Mouse (Mus musculus): Measurements from ENCODE around the gene Krtap24-1.

The Krtap24-1 gene

GRCm38 (mm10) chr16:88611922-88612321, at the start of gene Krtap24-1:
Krtap24-1 (minus strand) TSS chr16:88612279.
- DNase-seq = no peak

GRCm38 (mm10) chr16:88657426-88657825, 45.3 kb upstream of the Krtap24-1 start:
- no peak for DNase-seq

GRCm38 (mm10) chr16:88651952-88652351, 39.9 kb upstream of the Krtap24-1 start:
- no peak for DNase-seq

- DNase-seq = no peak
Observed at GRCm38 (mm10) chr16:88651082-88651481, 39.0 kb upstream of the Krtap24-1 start.

GRCm38 (mm10) chr16:88647358-88647846, 35.3 kb upstream of the Krtap24-1 start, which contains the start of gene Krtap26-1:
Krtap26-1 (minus strand) TSS chr16:88647796.
- DNase-seq = no peak

- no peak for DNase-seq
Observed at GRCm38 (mm10) chr16:88646366-88647111, 34.5 kb upstream of the Krtap24-1 start.

GRCm38 (mm10) chr16:88640053-88640452, 28.0 kb upstream of the Krtap24-1 start:
- DNase-seq = no peak

DNA sequence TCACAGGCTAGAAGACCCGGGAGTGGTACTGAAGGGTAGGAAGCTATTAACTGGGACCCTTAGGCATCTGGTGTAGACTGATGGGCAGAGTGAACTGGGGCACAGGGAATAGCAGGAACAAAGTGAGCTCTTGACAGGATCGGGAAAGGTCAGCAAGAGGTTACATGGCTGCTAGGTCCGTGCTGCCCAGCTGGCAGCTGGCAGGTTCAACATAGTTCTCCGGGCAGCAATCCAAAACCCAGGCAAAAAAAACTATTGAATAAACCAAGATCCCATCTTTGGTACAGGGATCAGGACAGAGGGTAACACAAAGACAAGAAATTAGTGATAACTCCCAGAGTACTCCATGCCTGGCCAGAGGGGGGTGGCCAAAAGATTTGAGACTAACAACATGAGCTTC, 23.1 kb upstream of the Krtap24-1 start:
- no peak for DNase-seq

DNA sequence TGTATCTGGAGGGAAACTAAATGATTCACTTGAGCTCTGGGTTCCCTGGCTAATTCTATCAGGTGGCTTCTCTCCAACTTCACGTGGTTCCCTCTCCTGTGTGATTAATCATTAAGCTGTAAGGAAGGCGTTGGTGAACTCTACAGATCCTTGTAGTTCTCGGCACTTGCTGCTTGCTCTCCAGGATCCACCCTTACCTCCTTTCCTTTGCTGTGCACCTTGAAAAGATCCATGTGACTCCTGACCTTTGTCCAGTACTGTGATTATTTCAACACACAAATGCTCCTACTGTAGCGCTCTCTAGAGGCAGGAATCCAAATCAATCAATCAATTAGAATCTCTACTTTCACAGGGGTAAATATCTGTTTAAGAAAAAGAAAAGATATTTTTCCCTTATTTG, 19.4 kb upstream of the Krtap24-1 start:
- DNase-seq = no peak

DNA sequence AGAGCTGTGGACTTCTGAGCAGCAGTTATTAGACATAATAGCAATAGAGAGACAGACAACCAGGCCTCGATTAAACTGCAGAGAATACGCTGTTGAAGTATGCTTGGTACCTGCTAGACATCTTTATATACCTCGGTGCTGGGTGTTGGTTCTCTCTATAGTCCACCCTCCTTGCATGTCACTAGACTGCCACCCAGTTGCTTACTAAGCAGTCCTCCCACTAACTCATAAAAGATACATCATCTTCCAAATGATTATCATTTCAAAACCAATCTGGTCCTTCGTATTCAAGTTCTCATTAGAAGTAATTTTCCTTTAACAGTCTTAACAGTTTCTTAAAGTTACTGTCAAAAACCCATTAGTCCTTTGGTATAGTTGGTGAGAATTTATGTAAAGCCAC, 15.5 kb upstream of the Krtap24-1 start, which contains the start of gene 2310079G19Rik:
2310079G19Rik (minus strand) TSS at position 101 of the 400 bp plus-strand sequence.
- DNase-seq = no peak

GRCm38 (mm10) chr16:88612712-88613111, 633 bp upstream of the Krtap24-1 start:
- no peak for DNase-seq

DNA sequence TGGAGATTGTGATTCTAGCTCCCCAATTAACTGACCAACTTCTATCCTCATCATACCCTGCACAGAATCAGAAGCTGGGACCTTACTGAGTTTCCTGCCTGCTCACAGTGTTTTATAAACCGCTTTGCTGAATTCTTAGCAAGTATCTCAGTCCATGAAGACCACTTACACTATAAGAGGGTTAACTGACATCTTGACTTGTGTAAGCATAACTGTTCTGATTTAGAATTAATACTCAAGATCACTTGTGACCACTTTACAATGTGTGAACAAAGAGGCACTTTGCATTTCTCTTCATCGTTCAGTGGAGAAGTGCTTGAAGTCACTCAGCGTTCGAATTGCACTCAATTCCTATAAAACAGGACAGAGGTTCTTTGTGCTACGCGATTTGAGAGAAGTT, 7.5 kb downstream of the Krtap24-1 start:
- DNase-seq = no peak

GRCm38 (mm10) chr16:88602464-88602863, 9.6 kb downstream of the Krtap24-1 start:
- no peak for DNase-seq

GRCm38 (mm10) chr16:88600303-88600702, 11.8 kb downstream of the Krtap24-1 start:
- DNase-seq = no peak

DNA sequence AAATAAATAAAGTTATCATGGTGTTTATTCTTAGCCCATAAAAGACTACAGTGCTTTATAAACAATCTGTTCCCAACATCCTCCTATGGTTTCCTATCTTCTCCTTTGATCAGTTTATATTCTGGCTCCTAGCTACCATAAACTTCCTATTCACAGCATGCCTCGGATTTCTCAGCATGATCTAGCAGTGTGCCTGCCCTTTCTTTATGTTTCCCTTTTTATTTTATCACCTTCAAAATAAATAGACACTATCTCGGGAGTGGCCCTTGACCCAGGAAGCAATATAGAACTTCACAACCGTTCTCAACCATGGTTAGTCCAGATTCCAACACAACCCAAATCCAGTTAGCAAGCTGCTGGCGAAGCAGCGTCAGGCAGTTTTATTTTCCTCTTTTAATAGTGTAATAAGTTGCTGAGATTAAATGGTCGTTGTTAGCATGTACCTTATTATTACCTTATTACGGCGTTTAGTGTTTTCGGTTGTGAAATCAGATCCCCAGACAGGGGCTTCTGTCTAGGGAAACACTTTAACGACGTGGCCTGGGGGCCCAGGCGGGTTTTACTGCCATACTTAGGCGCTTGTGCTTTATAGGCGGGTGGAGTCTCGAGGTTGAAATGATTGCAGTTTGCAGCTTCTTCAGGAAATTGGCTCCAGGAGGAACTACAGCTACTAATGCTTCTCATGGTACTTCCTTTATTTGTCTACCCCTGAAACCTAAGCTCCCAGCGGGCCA, 12.4 kb downstream of the Krtap24-1 start:
- DNase-seq = no peak

DNA sequence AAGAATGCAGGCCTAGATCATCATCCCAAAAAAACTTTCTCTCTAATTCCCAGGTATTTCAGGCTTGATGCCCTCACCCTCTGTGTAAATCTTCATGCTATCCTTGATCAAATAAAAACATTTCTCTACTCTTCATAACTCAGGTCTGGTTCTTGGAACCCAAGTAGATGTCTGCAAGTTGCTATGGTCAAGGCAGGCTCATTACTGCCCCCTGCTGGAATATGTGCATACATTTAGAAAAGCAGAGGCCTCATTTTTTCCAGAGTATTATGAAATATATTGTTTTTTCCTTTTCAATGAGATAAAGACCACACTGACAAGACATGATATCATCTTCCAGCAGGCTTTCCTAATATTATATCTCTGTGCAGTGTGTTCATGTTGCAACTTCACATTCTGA, 19.3 kb downstream of the Krtap24-1 start:
- no peak for DNase-seq

DNA sequence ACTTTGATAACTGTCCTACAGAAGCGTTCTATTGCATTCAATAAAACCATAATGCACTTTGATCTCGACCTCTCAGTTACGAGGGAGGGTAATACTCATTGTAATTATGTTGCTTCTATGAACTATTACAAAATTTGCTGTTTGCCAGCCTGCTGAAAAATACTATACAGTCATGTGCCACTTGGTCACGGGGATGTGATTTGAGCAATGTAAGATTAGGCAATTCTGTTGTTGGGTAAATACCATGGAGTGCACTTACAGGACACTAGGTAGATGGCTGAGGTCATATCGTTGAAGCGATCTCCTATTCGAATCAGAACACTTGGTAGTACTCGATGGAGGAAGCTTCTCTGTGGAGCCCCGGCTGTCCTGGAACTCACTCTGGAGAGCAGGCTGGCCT, 28.7 kb downstream of the Krtap24-1 start:
- no peak for DNase-seq

DNA sequence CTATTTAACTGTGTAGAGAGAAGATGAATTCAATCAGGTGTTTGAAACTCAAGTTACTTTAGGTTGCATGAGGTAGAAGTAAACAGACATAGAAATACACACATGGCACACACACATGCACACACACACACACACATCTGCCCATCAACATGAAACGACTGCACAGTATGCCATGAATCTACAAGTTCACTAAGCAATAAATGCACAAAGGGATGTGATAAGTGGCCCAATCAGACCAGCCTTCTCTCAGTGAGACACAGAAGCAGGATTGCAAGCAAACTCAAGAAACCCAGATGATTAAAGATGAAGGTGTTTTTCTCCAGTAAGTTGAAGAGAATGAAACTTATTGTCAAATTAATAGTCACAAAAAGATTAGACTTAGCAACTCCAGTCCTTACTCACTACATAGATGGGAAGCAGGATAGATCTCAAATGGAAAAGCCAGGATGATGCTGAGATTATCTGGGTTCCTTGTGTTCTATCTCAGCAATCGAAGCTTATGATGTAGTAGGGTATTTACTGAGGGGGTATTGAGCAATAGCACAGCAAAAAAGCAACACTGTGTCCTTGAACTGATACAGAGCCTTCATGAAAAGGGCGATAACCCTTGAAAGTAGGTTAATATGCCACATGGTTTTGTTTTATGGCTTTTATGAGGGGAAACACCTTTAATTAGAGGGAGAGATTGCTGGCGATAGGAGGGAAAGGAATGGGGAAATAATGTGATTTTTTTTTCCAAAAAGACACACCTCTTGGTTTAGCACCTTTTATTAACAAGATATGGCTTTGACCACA, 36.0 kb downstream of the Krtap24-1 start:
- DNase-seq = no peak

DNA sequence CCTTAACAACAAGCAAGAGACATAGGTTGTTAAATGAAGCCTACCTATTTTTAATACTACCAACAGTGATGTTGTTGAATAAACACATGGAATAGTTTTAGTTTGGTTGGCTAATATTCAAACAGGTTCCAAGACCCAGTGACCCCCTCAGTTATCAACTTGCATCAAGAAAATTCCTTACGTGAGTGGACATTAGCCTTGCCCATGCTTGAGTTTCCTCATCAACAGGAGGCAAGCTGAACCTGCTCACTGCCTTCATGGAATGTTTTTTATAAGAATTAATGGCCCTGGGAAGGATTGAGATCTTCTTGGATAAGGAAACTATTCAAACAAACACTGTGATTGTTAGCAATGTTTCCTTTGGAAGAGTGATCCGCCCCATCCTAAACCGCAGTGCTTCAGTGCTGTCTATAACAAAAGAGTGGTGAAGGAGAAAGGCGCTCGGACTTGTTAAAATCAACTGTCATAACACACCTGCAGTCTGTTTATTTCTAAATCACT, 39.1 kb downstream of the Krtap24-1 start:
- no peak for DNase-seq

- DNase-seq = no peak
Observed at GRCm38 (mm10) chr16:88570136-88570535, 41.9 kb downstream of the Krtap24-1 start.

GRCm38 (mm10) chr16:88569732-88570131, 42.3 kb downstream of the Krtap24-1 start:
- DNase-seq = no peak

DNA sequence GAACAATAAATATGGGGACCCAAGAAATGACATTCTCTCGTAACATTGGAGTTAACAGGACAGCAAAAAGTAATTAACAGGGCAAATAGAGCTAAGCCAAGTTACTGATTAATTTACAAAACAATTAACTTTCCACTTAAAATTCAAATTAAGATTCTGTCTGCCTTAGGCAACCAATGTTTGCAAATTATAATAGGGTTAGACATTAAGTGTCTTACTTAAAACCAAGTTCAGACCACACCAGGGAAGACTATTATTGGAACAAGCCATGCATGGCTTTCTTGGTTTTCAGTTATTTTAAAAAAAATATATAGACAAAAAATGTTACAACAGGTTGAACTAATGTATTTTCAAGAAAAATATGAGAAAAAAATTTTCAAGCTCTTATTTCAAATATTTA, 43.0 kb downstream of the Krtap24-1 start:
- no peak for DNase-seq

Measured in cerebellum, postnatal 36 days (tissue).